Mouse (Mus musculus): Measurements from ENCODE around the gene Mstn.
A peak's percentile ranks its signal among the peaks of the same experiment; 100 is the strongest.

Gene Mstn

DNA sequence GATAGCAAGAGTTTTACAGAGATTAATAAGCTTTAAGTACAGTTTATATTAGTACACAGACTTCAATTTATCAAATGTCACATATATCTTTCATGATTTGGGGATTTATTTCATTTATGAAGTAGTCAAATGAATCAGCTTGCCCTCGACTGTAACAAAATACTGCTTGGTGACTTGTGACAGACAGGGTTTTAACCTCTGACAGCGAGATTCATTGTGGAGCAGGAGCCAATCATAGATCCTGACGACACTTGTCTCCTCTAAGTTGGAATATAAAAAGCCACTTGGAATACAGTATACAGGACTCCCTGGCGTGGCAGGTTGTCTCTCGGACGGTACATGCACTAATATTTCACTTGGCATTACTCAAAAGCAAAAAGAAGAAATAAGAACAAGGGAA lies at the start of gene Mstn:
Gene Mstn, plus strand, starts transcription at position 301 of the 400 bp plus-strand sequence.
- DNase-seq (ENCODE audit: extremely low read depth, low read depth), result no peak

DNA sequence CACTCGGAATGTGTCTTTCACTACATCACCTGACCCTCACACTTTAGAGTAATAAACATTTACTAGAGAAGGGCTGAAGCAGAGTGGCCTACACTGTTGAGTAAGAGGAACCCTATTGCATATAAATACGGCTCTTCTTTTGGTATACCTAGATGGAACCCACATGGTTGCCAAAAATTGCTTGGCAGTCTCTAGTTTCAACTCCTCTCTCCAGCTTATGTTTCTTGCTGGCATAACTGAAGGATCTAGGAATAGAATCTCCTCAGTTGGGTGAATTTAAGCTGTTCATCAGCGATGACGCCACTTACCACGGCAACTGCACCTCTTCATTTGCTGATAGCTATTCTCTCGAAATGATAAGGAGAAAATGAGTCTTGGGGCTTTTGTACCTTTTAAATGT lies 46.7 kb upstream of the Mstn start:
- DNase-seq (ENCODE audit: extremely low read depth, low read depth), result no peak

DNA sequence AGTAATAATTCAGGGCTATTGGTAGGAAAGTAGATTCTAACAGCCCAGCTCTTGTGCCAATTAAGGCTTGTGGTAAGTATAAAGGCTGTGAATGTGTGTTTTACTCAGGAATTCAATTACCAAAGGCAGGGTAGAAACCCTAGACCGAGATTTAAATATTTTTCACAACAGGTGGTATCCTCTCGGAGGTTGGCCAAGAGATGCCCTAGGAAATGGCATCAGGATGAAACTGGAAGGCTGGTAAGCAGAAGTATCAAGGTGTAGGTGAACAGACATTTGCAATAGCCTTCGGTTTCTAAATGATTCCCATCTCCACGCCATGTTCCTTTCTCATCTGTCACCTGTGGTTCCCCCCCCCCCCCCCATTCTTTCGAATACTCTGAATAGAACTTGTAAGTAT lies 45.8 kb upstream of the Mstn start:
- no peak for DNase-seq (ENCODE audit: extremely low read depth, low read depth)

DNA sequence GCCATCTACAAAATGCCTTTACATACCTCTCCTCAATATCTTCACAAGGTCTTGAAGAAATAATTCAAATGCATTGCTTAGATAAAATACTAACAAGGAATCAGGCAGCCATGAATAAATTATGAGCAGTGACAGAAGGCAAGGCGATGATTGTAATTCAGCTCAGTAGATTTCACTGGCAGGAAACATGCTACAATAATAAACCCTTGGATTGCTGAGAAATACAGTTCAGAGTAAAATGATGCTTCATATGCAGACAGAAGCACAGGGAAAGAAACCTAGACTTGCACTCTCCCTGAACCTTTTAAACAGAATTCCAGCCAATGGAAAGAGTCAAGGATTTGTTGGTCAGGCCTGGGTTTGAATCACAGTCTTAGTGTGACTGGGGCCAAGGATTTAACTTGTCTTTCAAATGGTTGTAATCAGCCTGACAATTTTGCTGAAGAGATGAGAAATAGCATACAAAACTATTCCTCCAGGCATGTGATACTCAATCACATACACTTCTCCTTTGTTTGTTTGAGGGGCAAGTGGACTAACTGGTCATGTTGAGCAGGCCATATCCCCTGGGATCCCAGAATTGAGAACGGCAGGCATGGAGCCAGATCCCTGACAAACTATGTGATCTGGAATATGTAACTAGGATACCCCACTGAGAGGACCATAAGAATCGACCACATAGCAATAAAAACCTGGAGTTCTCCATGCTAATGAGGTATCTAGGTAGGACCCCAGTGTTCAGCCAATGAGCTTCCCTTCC lies 42.5 kb upstream of the Mstn start:
- no peak for DNase-seq (ENCODE audit: extremely low read depth, low read depth)

DNA sequence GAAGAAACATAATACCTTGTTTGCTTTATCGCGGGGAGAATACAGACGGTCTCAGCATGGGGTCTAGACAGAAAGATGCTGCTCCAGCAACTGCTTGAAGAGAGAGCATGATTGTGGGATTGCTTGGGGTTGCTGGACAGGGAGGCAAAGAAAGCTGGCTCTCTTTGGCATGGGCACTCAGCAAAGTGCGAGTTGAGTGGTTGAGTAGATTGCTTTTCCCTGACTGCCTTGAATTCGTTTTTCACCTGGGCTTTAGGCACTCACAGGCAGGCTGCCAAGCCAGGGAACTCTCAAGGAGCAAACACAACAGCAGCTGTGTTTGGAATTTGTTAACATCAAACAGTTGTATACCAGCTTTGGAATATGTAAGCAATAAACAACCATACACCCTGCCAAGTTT lies 41.4 kb upstream of the Mstn start, which contains the start of gene 1700019D03Rik:
Gene 1700019D03Rik, minus strand, starts transcription at position 101 of the 400 bp plus-strand sequence.
- DNase-seq (ENCODE audit: extremely low read depth, low read depth), result no peak

DNA sequence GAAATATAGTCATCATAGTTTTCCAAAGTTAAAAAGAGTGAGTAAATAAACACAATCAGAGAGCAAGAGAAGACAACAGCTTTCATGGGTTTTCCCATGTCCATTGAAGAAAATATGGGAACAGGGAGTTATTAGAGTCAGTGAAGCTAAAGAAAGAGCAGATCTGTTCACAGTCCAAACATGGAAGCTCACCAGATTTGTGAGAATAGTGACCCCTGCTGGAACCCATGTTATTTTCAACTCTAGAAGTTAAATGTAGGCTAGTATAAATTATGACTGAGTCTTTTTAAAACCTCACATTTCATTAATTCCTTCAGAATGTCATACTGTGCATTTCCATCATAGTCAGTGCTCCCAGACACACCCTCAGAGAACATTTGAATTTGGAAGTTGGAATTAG lies 28.9 kb upstream of the Mstn start:
- peak; percentile 17 for DNase-seq (ENCODE audit: extremely low read depth, low read depth)

DNA sequence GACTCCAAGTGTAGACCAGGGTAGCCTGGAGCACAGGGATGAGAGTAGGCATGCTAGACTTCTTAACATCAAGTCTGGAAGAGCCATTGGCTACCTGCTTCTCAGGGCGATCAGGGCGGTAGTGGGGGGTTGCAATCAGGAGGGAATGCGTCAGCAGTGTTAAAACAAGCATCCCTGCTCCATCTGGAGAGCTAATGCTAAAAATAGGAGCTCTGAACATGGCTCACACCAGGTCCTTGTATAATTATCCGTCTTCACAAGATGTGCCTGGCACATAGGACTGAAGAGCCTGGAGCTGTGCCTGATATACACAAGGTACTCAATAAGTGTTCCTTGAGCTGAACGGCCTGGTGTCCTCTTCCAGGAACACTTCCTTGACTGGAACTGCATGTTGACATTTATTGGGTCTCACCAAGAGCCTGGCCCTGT lies 24.0 kb upstream of the Mstn start:
- DNase-seq (ENCODE audit: extremely low read depth, low read depth), result no peak

DNA sequence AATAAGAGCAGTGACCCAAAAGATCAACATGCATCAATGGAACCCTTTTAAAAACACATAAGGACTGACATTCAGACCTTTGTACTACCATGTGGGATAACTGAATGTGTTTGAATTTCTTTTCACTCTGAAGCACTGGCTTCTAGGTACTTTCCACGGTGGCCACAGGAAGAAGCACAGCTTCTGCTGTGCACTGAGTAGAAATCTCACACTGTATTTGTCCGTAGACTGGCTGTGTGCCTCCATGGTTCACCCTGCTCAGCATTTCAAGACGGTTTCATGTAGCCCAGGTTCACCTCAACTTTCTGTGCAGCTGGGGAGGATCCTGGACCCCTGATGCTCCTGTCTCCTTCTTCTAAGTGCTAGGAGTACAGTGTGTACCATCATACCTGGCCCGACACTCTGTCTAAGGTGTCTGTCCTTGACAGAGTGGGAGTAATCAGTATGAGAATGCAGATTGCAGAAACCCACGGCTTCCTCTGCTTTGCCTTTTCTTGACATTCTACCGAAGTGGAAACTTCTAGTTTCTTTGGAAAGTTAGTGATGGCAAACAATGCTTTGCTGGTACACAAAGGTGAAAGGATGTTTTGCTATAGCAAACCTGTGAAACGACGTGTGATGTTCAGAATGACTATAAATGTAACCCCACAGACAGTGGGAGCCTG lies 11.5 kb upstream of the Mstn start:
- DNase-seq (ENCODE audit: extremely low read depth, low read depth), result no peak

DNA sequence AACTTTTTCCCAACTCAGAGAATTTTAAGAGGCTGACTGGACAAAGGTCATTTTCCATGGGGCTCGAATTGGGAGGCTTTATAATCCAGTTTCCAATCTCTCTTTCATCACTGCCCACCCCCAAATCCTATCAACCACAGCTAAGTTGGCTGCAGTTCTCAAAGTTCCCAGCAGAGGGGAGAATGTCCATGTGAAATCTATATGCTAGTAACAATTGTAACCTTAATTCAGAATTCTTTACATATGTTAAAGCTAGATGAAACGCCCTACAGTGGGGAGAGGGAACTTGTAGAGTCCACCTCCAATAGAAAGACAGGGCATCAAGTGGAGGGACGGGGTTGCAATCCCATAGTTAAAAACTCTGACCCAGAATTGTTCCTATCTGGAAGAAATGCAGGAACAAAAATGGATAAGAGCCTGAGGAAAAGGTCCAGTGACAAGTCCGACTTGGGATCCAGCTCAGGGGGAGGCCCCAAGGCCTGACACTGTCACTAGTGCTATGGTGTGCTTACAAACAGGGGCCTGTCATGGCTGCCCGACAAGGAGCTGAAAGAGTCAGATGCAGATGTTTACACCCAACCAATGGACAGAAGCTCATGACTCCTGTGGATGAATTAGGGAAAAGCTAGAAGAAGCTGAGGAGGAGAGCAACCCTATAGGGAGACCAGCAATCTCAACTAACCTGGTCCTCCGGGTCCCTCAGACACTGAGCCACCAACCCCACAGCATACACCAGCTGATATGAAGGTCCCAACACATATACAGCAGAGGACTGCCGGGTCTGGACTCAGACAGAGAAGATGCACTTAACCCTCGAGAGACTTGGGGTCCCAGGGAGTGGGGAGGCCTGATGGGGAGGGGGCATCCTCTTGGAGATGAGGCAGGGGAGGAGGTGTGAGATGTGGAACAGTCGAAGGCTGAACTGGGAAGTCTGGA lies 8.1 kb upstream of the Mstn start:
- DNase-seq (ENCODE audit: extremely low read depth, low read depth), result peak; percentile 29

DNA sequence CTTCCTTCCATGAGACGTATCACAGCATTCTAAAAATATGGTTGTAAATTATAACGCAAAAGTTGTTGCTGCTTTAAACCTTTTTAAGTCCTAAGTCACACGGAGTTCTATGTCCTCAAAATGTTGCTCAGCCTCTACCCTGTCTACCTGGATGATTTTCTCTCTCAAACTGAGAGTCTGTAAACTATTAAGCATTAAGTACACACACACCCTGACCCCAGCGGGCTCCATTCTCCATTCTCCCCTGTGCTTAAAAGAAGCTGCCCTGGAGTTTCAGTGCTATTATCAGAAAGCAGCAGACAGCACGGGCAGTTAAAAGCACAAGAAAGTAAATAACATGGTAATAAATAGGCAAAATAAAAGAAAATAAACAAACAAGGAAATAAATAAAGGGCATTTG lies 2.3 kb upstream of the Mstn start:
- DNase-seq (ENCODE audit: extremely low read depth, low read depth), result no peak

DNA sequence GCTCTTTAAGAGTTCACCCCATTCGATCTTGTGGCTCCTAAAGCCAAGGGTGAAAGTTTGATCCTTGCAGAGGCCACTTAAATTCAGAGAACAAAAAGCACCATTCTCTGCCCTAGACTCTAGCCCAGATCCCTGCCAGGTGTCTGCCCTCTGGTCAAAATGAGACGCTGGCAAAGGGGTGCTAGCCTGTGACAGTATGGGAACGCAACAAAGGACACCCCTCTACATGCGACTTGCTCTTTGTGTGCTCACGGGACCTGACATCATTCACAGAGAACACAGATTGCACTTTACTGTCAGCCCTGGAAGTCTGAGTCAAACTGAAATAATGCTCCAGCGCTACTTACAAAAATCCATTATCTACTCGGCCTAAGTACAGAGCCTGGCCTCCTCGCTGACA lies 941 bp upstream of the Mstn start:
- no peak for DNase-seq (ENCODE audit: extremely low read depth, low read depth)

DNA sequence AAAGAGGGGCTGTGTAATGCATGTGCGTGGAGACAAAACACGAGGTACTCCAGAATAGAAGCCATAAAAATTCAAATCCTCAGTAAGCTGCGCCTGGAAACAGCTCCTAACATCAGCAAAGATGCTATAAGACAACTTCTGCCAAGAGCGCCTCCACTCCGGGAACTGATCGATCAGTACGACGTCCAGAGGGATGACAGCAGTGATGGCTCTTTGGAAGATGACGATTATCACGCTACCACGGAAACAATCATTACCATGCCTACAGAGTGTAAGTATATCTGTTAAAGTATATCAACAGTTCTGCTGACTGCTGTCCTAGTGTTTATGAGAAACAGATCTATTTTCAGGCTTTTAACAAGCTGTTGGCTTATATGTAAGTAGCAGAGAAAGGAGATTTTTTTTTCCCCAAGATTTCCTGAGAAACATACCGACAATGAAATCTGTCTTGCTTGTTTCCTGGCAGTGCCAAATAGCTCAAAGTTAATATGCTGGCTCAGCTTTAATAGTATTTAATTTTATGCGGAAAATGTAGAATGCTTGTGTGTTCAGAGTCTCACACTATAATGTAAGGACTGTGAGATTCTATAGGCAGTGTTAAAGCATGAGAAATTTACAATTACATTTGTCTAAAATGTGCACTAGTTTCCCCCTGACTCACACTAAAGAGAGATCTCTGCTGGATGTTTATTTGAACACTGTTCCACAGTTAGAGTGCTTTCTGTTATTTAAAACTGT lies 600 bp downstream of the Mstn start:
- DNase-seq (ENCODE audit: extremely low read depth, low read depth), result no peak

DNA sequence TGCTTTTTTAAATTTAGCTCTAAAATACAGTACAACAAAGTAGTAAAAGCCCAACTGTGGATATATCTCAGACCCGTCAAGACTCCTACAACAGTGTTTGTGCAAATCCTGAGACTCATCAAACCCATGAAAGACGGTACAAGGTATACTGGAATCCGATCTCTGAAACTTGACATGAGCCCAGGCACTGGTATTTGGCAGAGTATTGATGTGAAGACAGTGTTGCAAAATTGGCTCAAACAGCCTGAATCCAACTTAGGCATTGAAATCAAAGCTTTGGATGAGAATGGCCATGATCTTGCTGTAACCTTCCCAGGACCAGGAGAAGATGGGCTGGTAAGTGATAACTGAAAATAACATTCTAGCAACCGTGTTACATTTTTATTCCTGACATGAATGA lies 2.5 kb downstream of the Mstn start:
- DNase-seq (ENCODE audit: extremely low read depth, low read depth), result no peak

DNA sequence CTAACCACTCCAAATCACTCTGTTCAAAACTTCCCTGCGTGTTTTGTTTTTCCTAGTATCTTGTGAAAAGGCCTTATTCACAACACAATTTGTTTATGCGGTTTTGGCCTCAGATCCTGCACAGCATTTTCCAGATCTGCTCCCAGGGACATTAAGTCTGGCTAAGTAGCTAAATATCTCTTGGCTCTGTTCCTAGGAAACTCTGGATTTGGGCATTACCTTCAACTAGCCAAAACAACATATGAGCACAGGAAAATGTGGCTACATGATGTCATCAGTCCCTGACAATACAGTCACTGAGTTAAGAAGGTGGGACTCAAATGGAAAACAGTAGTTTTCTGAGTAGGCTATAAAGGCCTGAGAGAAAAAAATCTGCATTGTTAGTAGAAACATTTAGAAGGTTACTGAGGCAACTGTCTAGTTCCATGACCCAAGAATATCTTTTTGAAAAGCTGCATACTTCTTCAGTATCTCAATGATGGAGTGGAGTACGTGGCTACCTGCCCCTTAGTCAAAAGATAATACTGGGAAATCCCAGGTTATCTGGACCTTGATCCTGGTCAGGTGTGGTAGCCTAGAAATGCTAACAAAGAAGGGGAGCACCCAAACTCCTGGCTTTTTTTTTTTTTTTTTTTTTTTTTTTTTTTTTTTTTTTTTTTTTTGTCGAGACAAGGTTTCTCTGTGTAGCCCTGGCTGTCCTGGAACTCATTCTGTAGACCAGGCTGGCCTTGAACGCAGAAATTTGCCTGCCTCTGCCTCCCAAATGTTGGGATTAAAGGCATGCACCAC lies 8.5 kb downstream of the Mstn start:
- DNase-seq (ENCODE audit: extremely low read depth, low read depth), result no peak

DNA sequence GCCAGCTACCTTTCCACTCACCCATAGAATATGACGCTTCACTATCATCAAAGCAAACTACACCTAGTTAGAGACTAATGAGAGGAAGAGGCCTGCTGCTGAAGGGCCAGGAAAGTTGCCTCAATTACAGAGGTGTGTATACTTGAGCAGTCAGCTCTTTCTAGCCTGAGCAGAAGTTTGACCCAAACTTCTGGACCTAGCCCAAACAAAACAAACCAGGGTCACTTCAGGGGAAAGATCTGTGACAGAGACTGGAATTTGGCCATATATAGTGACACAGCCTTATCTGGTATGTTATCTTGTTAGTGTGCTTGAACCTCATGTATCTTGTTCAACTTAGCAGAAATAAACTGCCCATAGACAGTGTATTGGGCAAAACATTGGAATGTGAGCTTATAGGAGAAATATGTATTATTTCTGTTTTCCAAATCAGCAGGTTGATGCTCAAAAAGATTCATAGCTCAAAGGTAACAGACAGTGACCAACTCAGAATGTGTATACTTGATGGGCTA lies 9.3 kb downstream of the Mstn start:
- DNase-seq (ENCODE audit: extremely low read depth, low read depth), result no peak

DNA sequence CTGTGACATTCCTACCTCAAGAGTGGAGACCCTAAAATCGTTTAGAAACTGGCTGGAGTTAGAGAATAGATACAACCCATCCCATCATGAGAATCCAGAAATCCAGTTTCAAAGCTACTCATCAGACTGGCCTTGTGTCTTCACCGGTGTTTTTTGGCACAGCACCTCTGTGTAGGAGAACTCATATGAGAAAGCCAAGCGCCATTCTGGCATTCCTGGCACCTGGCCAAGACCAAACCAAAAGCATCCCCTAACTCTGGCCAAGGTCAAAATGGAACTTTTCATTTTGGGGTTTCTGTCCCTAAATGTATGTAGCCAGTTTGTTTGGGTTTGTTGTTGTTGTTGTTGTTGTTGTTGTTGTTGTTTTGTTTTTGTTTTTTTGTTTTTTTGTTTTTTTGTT lies 15.2 kb downstream of the Mstn start:
- no peak for DNase-seq (ENCODE audit: extremely low read depth, low read depth)

DNA sequence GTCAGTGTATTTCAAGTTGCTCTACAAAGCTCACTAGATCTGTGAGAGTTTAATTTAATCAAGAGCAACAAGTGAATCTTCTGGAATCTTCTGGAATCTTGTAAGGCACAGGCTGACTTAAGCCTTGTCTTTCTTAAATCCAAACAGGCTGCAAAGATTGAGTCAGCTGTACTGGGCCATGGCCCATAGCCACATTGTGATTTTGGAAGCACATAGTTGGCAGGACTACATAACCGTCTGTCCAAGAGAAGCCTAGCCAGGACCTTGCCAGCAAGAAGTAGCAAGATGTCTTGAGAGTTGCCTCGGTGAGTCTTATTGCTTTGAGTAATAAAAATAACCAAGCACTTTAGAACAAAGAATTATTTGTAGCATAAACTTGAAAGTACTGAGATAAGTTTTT lies 18.4 kb downstream of the Mstn start:
- DNase-seq (ENCODE audit: extremely low read depth, low read depth), result no peak

DNA sequence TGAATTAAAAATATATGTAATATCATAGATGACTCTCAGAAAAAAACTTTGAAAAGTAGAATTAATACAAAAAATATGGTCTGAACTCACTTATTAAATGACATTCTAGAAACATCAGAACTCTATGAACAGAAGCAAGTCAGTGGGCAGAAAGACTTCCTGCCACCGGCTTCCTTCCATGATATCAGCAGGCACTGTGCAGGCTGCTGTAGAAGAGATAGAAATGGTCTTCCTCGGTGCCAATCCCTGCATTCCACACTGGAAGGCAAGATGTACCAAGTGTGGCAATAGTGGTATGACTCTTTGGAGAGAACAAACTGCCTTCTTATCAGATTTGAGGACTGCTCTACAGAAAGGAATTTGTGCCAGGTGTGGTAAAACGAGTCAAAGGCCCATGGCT lies 19.2 kb downstream of the Mstn start:
- no peak for DNase-seq (ENCODE audit: extremely low read depth, low read depth)

DNA sequence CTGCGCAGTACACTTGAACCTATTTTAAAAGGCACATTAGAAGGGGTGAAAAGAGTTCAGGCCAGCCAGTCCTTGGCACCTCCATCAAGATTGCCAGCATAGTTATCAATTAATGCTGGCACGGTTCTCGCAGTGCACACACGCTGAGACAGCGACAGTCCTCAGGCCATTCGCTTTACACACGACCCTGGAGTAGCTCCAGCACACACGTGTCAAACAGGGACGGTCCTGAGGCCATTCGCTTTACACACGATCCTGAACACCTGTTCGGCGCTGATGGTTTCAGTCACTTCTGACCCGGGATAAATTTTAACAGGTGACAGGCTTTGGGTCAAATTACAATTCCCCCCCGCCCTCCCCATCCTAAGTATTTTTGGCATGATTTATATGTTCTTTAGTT lies 23.8 kb downstream of the Mstn start:
- no peak for DNase-seq (ENCODE audit: extremely low read depth, low read depth)

DNA sequence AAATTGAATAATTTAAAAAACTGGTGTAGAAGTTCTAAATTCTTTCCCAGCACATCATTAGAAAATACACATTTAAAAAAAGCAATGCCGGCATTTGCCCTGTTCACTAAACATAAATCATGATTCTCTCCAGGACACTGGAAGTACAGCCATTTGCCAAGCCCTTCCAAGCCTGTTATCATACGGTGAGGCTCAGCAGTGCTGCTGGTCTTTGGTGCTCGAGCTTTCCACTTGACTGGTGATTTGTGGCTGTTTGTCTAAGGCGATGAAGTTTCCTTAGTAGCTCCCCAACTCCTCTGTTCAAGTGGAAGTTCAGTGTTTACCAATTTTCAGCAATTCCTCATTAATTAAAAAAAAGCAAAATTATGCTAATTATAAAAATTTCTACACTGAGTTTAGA lies 24.6 kb downstream of the Mstn start:
- DNase-seq (ENCODE audit: extremely low read depth, low read depth), result no peak

Data from MEL-GATA-1-ER (cell line).